Mouse (Mus musculus) heart, adult 2 months (tissue): ENCODE data around the gene Bsnd. TPM values are rescaled to one million over a fixed set of nuclear protein-coding genes. Genes with fewer than 3 reads are reported as not detected.

Experiments
- DNase-seq, 2 experiments: peaks; one replicate each; pipeline ENCODE4 v3.0.0; 2021
- H3K27ac ChIP-seq: fragments of 200-600 bp; 2 replicates; pipeline ENCODE4 v1.8.1; 2022
- H3K27me3 ChIP-seq: fragments of 200-500 bp; 2 replicates; pipeline ENCODE4 v1.6.1; 2012; ENCODE audit warnings: mild to moderate bottlenecking, low read length, inconsistent platforms, mixed read lengths; ENCODE audit not compliant: control insufficient read depth, insufficient read depth
- H3K36me3 ChIP-seq: fragments of 200-500 bp; 2 replicates; pipeline ENCODE4 v1.6.1; 2012; ENCODE audit warnings: low read length, inconsistent platforms; ENCODE audit not compliant: control insufficient read depth, insufficient read depth
- H3K4me1 ChIP-seq: fragments of 200-500 bp; 2 replicates; pipeline ENCODE4 v1.6.1; 2011; ENCODE audit warnings: low read length; ENCODE audit not compliant: control insufficient read depth, insufficient read depth
- H3K4me3 ChIP-seq: fragments of 200-600 bp; 2 replicates; pipeline ENCODE4 v1.8.1; 2022
- H3K79me2 ChIP-seq: fragments of 200-500 bp; replicated peaks from 2 replicates; pipeline ENCODE4 v1.6.1; 2012; ENCODE audit warnings: mild to moderate bottlenecking, inconsistent platforms, low read length, moderate library complexity, mixed read lengths; ENCODE audit not compliant: control insufficient read depth, insufficient read depth
- H3K9ac ChIP-seq: fragments of 200-500 bp; 2 replicates; pipeline ENCODE4 v1.6.1; 2012; ENCODE audit warnings: low read depth, mild to moderate bottlenecking, control low read depth, inconsistent platforms, low read length, mixed read lengths
- CTCF ChIP-seq: fragments of 200-600 bp; IDR thresholded peaks from 2 replicates; pipeline ENCODE4 v1.8.1; 2022; ENCODE audit warnings: antibody characterized with exemption, mild to moderate bottlenecking, moderate library complexity
- EP300 ChIP-seq: fragments of 200-500 bp; IDR thresholded peaks from 2 replicates; pipeline ENCODE4 v1.6.1; 2011; ENCODE audit warnings: low read depth, low read length, control low read depth; ENCODE audit not compliant: insufficient read depth
- POLR2A ChIP-seq: fragments of 200-500 bp; IDR thresholded peaks from 2 replicates; pipeline ENCODE4 v1.6.1; 2011; ENCODE audit warnings: mild to moderate bottlenecking, low read depth, low read length, control low read depth; ENCODE audit not compliant: insufficient read depth
- WGBS: fragments of 180-500 bp; shearing (Covaris S2); methylation state at CpG from one replicate; pipeline ENCODE4 v1.1.7; 2018; 5-methylcytosine and 5-hydroxymethylcytosine counted together
- intact Hi-C: fragments of 180-260 bp; cut with DNase I; formaldehyde crosslinking; loops from one replicate; pipeline ENCODE4 v1.15.1; 2025
- polyA plus RNA-seq: library from polyadenylated mRNA; depleted of rRNA; stranded (reverse); fragments of >200 nt; gene quantifications from 2 replicates; pipeline ENCODE4 v1.2.3, GENCODE M21; 2012
- total RNA-seq, 2 experiments: library from RNA; stranded (reverse); gene quantifications; 2 replicates each; pipeline ENCODE4 v1.2.3; 2021

Bsnd gene
- total and polyA plus RNA-seq, 3 experiments: not detected

DNA sequence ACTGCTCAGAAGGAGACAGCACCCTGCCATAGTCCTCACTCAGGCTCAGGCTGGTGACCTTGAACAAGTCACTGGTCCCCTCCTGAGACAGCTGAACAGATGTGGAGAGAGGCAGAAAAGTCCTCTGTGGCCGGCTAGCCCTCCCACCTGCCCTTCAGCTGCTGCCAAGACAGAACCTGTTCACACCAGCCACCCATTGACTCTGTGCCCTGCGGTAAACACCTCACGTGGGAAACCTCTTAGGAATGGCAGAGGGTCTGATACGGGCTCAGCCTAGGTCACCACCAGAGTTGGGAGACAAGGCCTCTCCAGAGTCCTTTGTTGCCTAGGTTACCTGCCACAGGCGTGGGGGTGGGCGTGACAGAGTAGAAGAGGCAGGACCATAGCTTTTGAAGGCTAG lies 4.8 kb upstream of the Bsnd start:
- Histone ChIP-seq H3K27me3 (no peaks in the 10 kb centered on the region), H3K4me1 (no peaks in the 10 kb centered on the region), H3K27ac (no peak overlapping the region), H3K36me3 (no peaks in the 10 kb centered on the region), H3K9ac (no peak overlapping the region), H3K4me3 (no peak overlapping the region), H3K79me2 (no peaks in the 10 kb centered on the region)
- DNase-seq: no peak
- intact Hi-C loops: no loop called here
- WGBS: 61% methylated on average over 6 of the region's 6 CpGs
- no peak for TF ChIP-seq EP300
- TF ChIP-seq CTCF: no peak
- no peak for TF ChIP-seq POLR2A

GRCm38 (mm10) chr4:106493639-106494038 lies 1.6 kb upstream of the Bsnd start:
- no peak overlapping the region for H3K27ac ChIP-seq
- H3K9ac ChIP-seq: no peak overlapping the region
- H3K27me3 ChIP-seq: no peaks in the 10 kb centered on the region
- no peak for TF ChIP-seq EP300
- peak; percentile 38 for TF ChIP-seq CTCF
- TF ChIP-seq POLR2A: no peak
- no peak overlapping the region for H3K4me3 ChIP-seq
- no peaks in the 10 kb centered on the region for H3K79me2 ChIP-seq
- no peak for DNase-seq
- no peaks in the 10 kb centered on the region for H3K4me1 ChIP-seq
- intact Hi-C loops: no loop called here
- H3K36me3 ChIP-seq: no peaks in the 10 kb centered on the region
- WGBS: 65% methylated on average over 2 of the region's 2 CpGs

DNA sequence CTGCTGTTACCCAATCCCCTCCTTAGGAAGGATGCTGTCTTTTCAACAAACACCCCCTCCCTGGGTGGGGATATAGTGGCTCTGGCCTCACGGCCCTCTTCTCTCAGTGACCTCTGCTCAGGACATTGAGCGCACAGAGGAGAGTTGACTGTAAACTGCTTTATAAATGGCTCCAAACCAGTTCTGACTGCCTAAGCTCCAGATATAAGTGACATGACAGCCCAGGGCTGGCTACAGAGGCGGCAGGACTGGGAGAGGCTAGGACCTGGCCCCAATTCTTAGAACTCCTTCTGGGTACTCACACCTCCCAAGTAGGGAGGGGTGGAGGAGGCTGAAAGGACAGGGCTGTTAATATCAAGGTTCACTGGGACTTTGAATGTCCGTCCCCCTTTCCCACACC lies 1.5 kb downstream of the Bsnd start:
- no peaks in the 10 kb centered on the region for H3K27me3 ChIP-seq
- 46% methylated on average over 4 of the region's 4 CpGs for WGBS
- TF ChIP-seq EP300 (no peak), CTCF (no peak), POLR2A (no peak)
- no peaks in the 10 kb centered on the region for H3K79me2 ChIP-seq
- H3K9ac ChIP-seq: no peak overlapping the region
- DNase-seq: no peak
- no peak overlapping the region for H3K4me3 ChIP-seq
- H3K36me3 ChIP-seq: no peaks in the 10 kb centered on the region
- no peaks in the 10 kb centered on the region for H3K4me1 ChIP-seq
- H3K27ac ChIP-seq: no peak overlapping the region
- intact Hi-C loops: no loop called here

- Histone ChIP-seq H3K4me1 (no peaks in the 10 kb centered on the region), H3K79me2 (no peaks in the 10 kb centered on the region), H3K9ac (no peak overlapping the region), H3K36me3 (no peaks in the 10 kb centered on the region), H3K4me3 (no peak overlapping the region), H3K27ac (no peak overlapping the region), H3K27me3 (no peaks in the 10 kb centered on the region; the same call in 1 of the 2 replicates)
- TF ChIP-seq EP300 (no peak), POLR2A (no peak), CTCF (no peak)
- 70% methylated on average over 1 of the region's 1 CpGs for WGBS
- intact Hi-C loops: no loop called here
- DNase-seq: no peak
Measured at GRCm38 (mm10) chr4:106483831-106484230, 8.3 kb downstream of the Bsnd start.

GRCm38 (mm10) chr4:106483215-106483727 lies 8.8 kb downstream of the Bsnd start:
- Histone ChIP-seq H3K9ac (no peak overlapping the region), H3K36me3 (no peaks in the 10 kb centered on the region), H3K27ac (no peak overlapping the region), H3K4me3 (no peak overlapping the region), H3K27me3 (no peaks in the 10 kb centered on the region; the same call in 1 of the 2 replicates), H3K4me1 (no peaks in the 10 kb centered on the region), H3K79me2 (no peaks in the 10 kb centered on the region)
- TF ChIP-seq CTCF (no peak), EP300 (no peak), POLR2A (no peak)
- 61% methylated on average over 7 of the region's 7 CpGs for WGBS
- DNase-seq: no peak
- intact Hi-C loops: no loop called here

GRCm38 (mm10) chr4:106480545-106480944 lies 11.5 kb downstream of the Bsnd start:
- 65% methylated on average over 3 of the region's 3 CpGs for WGBS
- intact Hi-C loops: no loop called here
- H3K27me3 ChIP-seq: no peaks in the 10 kb centered on the region; the same call in 1 of the 2 replicates

More at GRCm38 (mm10) chr4:106480545-106480944, 11.5 kb downstream of the Bsnd start:
- Histone ChIP-seq H3K9ac (no peak overlapping the region), H3K4me1 (no peaks in the 10 kb centered on the region), H3K36me3 (no peaks in the 10 kb centered on the region), H3K27ac (no peak overlapping the region), H3K4me3 (no peak overlapping the region), H3K79me2 (no peaks in the 10 kb centered on the region)
- TF ChIP-seq EP300: no peak
- TF ChIP-seq CTCF: no peak
- no peak for TF ChIP-seq POLR2A
- DNase-seq: no peak
